12 mouse cellular contexts compared by ENCODE assay signal in the genomic region with DNA sequence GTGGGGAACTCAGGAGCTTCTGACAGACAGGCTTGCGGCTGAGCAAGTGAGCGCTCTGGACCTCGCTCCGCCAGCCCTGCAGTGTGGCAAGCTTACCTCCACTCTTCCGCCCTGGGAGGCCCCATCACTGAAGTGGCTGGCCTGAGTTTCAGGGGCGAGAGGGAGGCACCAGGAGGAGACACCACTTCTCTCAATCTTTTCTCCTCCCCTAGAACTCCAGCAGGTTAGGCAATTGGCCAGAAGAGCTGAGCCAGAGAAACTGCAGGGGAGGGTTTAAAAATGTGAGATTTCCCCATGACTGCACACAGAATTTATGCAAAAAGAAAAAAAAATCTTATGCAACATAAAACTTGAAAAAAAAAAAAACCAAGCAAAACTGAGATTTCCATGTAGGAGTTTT. TPM values are rescaled to one million over a fixed set of nuclear protein-coding genes. Genes with fewer than 3 reads are reported as not detected.
DNase-seq lines count a peak whose midpoint lies in the region; ATAC-seq lines count a peak whose summit lies in the region.
"Had no signal": no experiment of that assay in that cellular context is flagged by ENCODE, and none has a peak within 500 bp of the region (broad histone marks: within the 10 kb centered on the region; RNA-seq: fewer than 3 reads in every experiment).

No protein-coding gene starts in this region.

- no peak overlapping the region for H3K4me2 ChIP-seq in heart, embryonic 13.5 days
- H3K4me2 ChIP-seq in forebrain, embryonic 15.5 days (replicated peaks) = no peak overlapping the region
- H3K4me2 ChIP-seq: lung, embryonic 15.5 days had no signal

- no peaks in the 10 kb centered on the region for H3K27me3 ChIP-seq in heart, embryonic 13.5 days (replicated peaks)
- H3K27me3 ChIP-seq in forebrain, embryonic 15.5 days = no peaks in the 10 kb centered on the region
- H3K27me3 ChIP-seq: lung, embryonic 15.5 days had no signal

- DNase-seq in heart, postnatal 25 days (ENCODE audit: low spot score) = no peak
- peak; percentile 20 for DNase-seq in lung, postnatal 25 days (ENCODE audit: low spot score)
- DNase-seq in lung, postnatal 14 days = no peak
- DNase-seq in kidney, adult 9 months = peak; percentile 38
- peak; percentile 18 for DNase-seq in left cerebral cortex, postnatal 4 days

- ATAC-seq in heart, embryonic 13.5 days (ENCODE audit: extremely low read depth, insufficient number of reproducible peaks, low FRiP score, low TSS enrichment) = no peak
- no peak for ATAC-seq in forebrain, embryonic 15.5 days (replicated peaks)

- WGBS in heart, embryonic 13.5 days = 71% methylated on average over 6 of the region's 6 CpGs
- WGBS in forebrain, embryonic 15.5 days = 84% methylated on average over 6 of the region's 6 CpGs

- no peak overlapping the region for H3K4me3 ChIP-seq in heart, embryonic 13.5 days
- no peak overlapping the region for H3K4me3 ChIP-seq in forebrain, embryonic 15.5 days
- H3K4me3 ChIP-seq: heart, embryonic 10.5 days; lung, embryonic 15.5 days had no signal

- no peaks in the 10 kb centered on the region for H3K4me1 ChIP-seq in heart, embryonic 13.5 days
- H3K4me1 ChIP-seq in forebrain, embryonic 15.5 days = no peaks in the 10 kb centered on the region
- H3K4me1 ChIP-seq: heart, embryonic 10.5 days; lung, embryonic 15.5 days had no signal

- H3K27ac ChIP-seq in heart, embryonic 13.5 days (replicated peaks) = no peak overlapping the region
- no peak overlapping the region for H3K27ac ChIP-seq in forebrain, embryonic 15.5 days (replicated peaks)
- H3K27ac ChIP-seq: heart, embryonic 10.5 days; lung, embryonic 15.5 days had no signal

- H3K36me3 ChIP-seq in heart, embryonic 13.5 days = peaks cover 99% of the 10 kb centered on the region
- H3K36me3 ChIP-seq in forebrain, embryonic 15.5 days = peaks cover 95% of the 10 kb centered on the region

- intact Hi-C loops in heart, postnatal 25 days (cut with DNase I) = no loop called here
- intact Hi-C loops in left cerebral cortex, postnatal 4 days (cut with DNase I) = no loop called here

- H3K9me3 ChIP-seq in heart, embryonic 13.5 days = no peaks in the 10 kb centered on the region
- no peaks in the 10 kb centered on the region for H3K9me3 ChIP-seq in forebrain, embryonic 15.5 days
- H3K9me3 ChIP-seq: heart, embryonic 10.5 days; lung, embryonic 15.5 days had no signal

- H3K9ac ChIP-seq in heart, embryonic 13.5 days = 0 out of 2 replicates have a peak overlapping the region, but pooled peaks have one; percentile 15
- H3K9ac ChIP-seq in forebrain, embryonic 15.5 days (replicated peaks) = no peak overlapping the region
- H3K9ac ChIP-seq: lung, embryonic 15.5 days had no signal

RNA-seq across cellular contexts. Expression of gene Gm49354, which starts 19.0 kb away (rescaled TPM):
- not detected in 2 replicates for polyA plus RNA-seq in heart, embryonic 13.5 days (2015; fragmentation: Nextera tagmentation; extraction: Ambion mirVana)
- not detected for total RNA-seq in heart, postnatal 25 days (2021)
- total RNA-seq in left cerebral cortex, postnatal 4 days (2021) = not detected
- not detected in 2 replicates for polyA plus RNA-seq in forebrain, embryonic 15.5 days (2015; fragmentation: Nextera tagmentation; extraction: Ambion mirVana)
- total RNA-seq: gastrocnemius, adult 18-20 months; layer of hippocampus, postnatal 36 days had no signal
- polyA plus RNA-seq: heart, embryonic 10.5 days; lung, embryonic 15.5 days; stomach, embryonic 16.5 days had no signal

RNA-seq across cellular contexts. Expression of gene Tut7, which starts 21.9 kb away (rescaled TPM):
- polyA plus RNA-seq in heart, embryonic 13.5 days (2015; fragmentation: Nextera tagmentation; extraction: Ambion mirVana) = 30.6 and 32.7 TPM in 2 replicates
- total RNA-seq in heart, postnatal 25 days (2021) = 10 to 100 TPM; 41.4 to 41.9 TPM
- 10 to 100 TPM; 66.2 to 70.8 TPM for total RNA-seq in left cerebral cortex, postnatal 4 days (2021)
- 54.9 and 58.9 TPM in 2 replicates for polyA plus RNA-seq in forebrain, embryonic 15.5 days (2015; fragmentation: Nextera tagmentation; extraction: Ambion mirVana)

RNA-seq across cellular contexts. Expression of gene Isca1, which starts 31.4 kb away (rescaled TPM):
- polyA plus RNA-seq in heart, embryonic 13.5 days (2015; fragmentation: Nextera tagmentation; extraction: Ambion mirVana) = 169 and 173 TPM in 2 replicates
- total RNA-seq in heart, postnatal 25 days (2021) = 100 to 1,000 TPM; 221 to 222 TPM
- total RNA-seq in left cerebral cortex, postnatal 4 days (2021) = 10 to 100 TPM; 74.4 to 76.6 TPM
- 129 and 146 TPM in 2 replicates for polyA plus RNA-seq in forebrain, embryonic 15.5 days (2015; fragmentation: Nextera tagmentation; extraction: Ambion mirVana)

RNA-seq across cellular contexts. Expression of gene 1700014D04Rik, which starts 54.4 kb away (rescaled TPM):
- polyA plus RNA-seq in heart, embryonic 13.5 days (2015; fragmentation: Nextera tagmentation; extraction: Ambion mirVana) = not detected in 2 replicates
- total RNA-seq in heart, postnatal 25 days (2021) = not detected
- under 1 TPM; 0.18 to 0.42 TPM for total RNA-seq in left cerebral cortex, postnatal 4 days (2021)
- 0.39 TPM in 1 of 2 replicates, not detected in the other for polyA plus RNA-seq in forebrain, embryonic 15.5 days (2015; fragmentation: Nextera tagmentation; extraction: Ambion mirVana)
- total RNA-seq: gastrocnemius, adult 18-20 months had no signal
- polyA plus RNA-seq: heart, embryonic 10.5 days; lung, embryonic 15.5 days; stomach, embryonic 16.5 days had no signal

Comparison
In these comparisons a context has a peak if more than half of its experiments do, and no peak if none do; other contexts are left out.
1. DNase-seq: peak in lung, postnatal 25 days (single experiment), kidney, adult 9 months (single experiment) and left cerebral cortex, postnatal 4 days (single experiment); none in heart, postnatal 25 days (single experiment) and lung, postnatal 14 days (single experiment).